Mouse (Mus musculus): ENCODE data around the gene Atf6b.

- TF ChIP-seq CTCF (IDR thresholded peaks at IDR 0.05; ENCODE audit: control insufficient read depth, insufficient read depth, insufficient read length) (no peak), USF1 (IDR thresholded peaks at IDR 0.05; ENCODE audit: low read depth) (no peak), CEBPB (IDR thresholded peaks at IDR 0.05; ENCODE audit: low read depth) (no peak), MAX (IDR thresholded peaks at IDR 0.05) (no peak), MYOD1 (IDR thresholded peaks at IDR 0.05; ENCODE audit: control insufficient read depth, insufficient read length, low read depth) (no peak), FOSL1 (IDR thresholded peaks at IDR 0.05; ENCODE audit: insufficient read depth, low read length, poor library complexity, severe bottlenecking) (no peak), MYOG (IDR thresholded peaks at IDR 0.05; ENCODE audit: control insufficient read depth, extremely low read depth, insufficient read length) (no peak)
Observed at GRCm38 (mm10) chr17:34680621-34681020, 33.7 kb downstream of the Atf6b start.
